ENCODE assay signal across 27 mouse cellular contexts in genomic region chr14:13361184-13361583, GRCm38 (mm10).
DNase-seq lines count a peak whose midpoint lies in the region; ATAC-seq and TF ChIP-seq lines count a peak whose summit lies in the region.
"Had no signal": no experiment of that assay in that cellular context is flagged by ENCODE, and none has a peak within 500 bp of the region (broad histone marks: within the 10 kb centered on the region; RNA-seq: fewer than 3 reads in every experiment).

No protein-coding gene starts in this region.

- no peak for TF ChIP-seq CTCF in lung, postnatal 0 days (IDR thresholded peaks at IDR 0.05)
- no peak for TF ChIP-seq CTCF in gastrocnemius, adult 2 months (IDR thresholded peaks at IDR 0.05)

- peak; percentile 40; the same call in 1 of the 2 replicates for ATAC-seq in lung, postnatal 0 days
- peak; percentile 73 for ATAC-seq in granulocyte monocyte progenitor cell, adult 5-6 weeks (replicated peaks; ENCODE audit: poor library complexity, severe bottlenecking)
- peak; percentile 77 for ATAC-seq in monocyte, adult 5-6 weeks (replicated peaks; ENCODE audit: insufficient number of reproducible peaks, low FRiP score, low TSS enrichment, poor library complexity, severe bottlenecking)
- ATAC-seq: forebrain, embryonic 16.5 days; hindbrain, postnatal 0 days; intestine, embryonic 16.5 days had no signal

- H3K36me3 ChIP-seq in lung, postnatal 0 days (ENCODE audit: insufficient read depth, low read length) = no peaks in the 10 kb centered on the region
- H3K36me3 ChIP-seq: embryonic facial prominence, embryonic 15.5 days; heart, embryonic 12.5 days; kidney, embryonic 15.5 days; lung, embryonic 15.5 days; neural tube, embryonic 12.5 days had no signal

- no peak overlapping the region for H3K9ac ChIP-seq in lung, postnatal 0 days (replicated peaks; ENCODE audit: low read depth)
- H3K9ac ChIP-seq: embryonic facial prominence, embryonic 15.5 days; heart, embryonic 12.5 days; kidney, embryonic 15.5 days; lung, embryonic 15.5 days; neural tube, embryonic 12.5 days had no signal

- H3K4me2 ChIP-seq in lung, postnatal 0 days (replicated peaks; ENCODE audit: low read depth, low read length) = no peak overlapping the region
- H3K4me2 ChIP-seq: embryonic facial prominence, embryonic 15.5 days; heart, embryonic 12.5 days; kidney, embryonic 15.5 days; lung, embryonic 15.5 days; neural tube, embryonic 12.5 days had no signal

- no peaks in the 10 kb centered on the region for H3K9me3 ChIP-seq in lung, postnatal 0 days (ENCODE audit: low read length)
- H3K9me3 ChIP-seq: embryonic facial prominence, embryonic 15.5 days; heart, embryonic 12.5 days; kidney, embryonic 15.5 days; lung, embryonic 15.5 days; megakaryocyte, embryonic 14.5 days; neural tube, embryonic 12.5 days had no signal

- H3K4me3 ChIP-seq in lung, postnatal 0 days (ENCODE audit: low read depth, low read length) = no peak overlapping the region
- H3K4me3 ChIP-seq in gastrocnemius, adult 2 months = no peak overlapping the region
- H3K4me3 ChIP-seq: embryonic facial prominence, embryonic 15.5 days; heart, embryonic 12.5 days; kidney, embryonic 15.5 days; lung, embryonic 15.5 days; megakaryocyte, embryonic 14.5 days; neural tube, embryonic 12.5 days had no signal

- H3K4me1 ChIP-seq in lung, postnatal 0 days (ENCODE audit: insufficient read depth, low read depth, low read length) = no peaks in the 10 kb centered on the region
- H3K4me1 ChIP-seq: embryonic facial prominence, embryonic 15.5 days; heart, embryonic 12.5 days; kidney, embryonic 15.5 days; lung, embryonic 15.5 days; megakaryocyte, embryonic 14.5 days; neural tube, embryonic 12.5 days had no signal

- intact Hi-C loops in gastrocnemius, adult 2 months (cut with DNase I) = no loop called here

- H3K27me3 ChIP-seq in lung, postnatal 0 days (replicated peaks; ENCODE audit: insufficient read depth, low read length) = no peaks in the 10 kb centered on the region
- H3K27me3 ChIP-seq: embryonic facial prominence, embryonic 15.5 days; heart, embryonic 12.5 days; kidney, embryonic 15.5 days; lung, embryonic 15.5 days; megakaryocyte, embryonic 14.5 days; neural tube, embryonic 12.5 days had no signal

- TF ChIP-seq EP300 in lung, postnatal 0 days (IDR thresholded peaks at IDR 0.05) = no peak

- DNase-seq in lung, postnatal 0 days (ENCODE audit: low spot score) = peak; percentile 26
- DNase-seq in lung, postnatal 36 days = no peak
- DNase-seq in Muller cell, postnatal 12 days (ENCODE audit: inconsistent ontology term) = peak; percentile 83
- no peak for DNase-seq in gastrocnemius, adult 2 months
- DNase-seq in thymus, postnatal 4 days = no peak
- no peak for DNase-seq in urinary bladder, adult 18-20 months (ENCODE audit: low spot score in 2 of 2)
- DNase-seq: adrenal gland, postnatal 36 days; cerebellum, adult 2 months; cerebellum, postnatal 25 days; gastrocnemius, postnatal 14 days; heart, postnatal 10 days; kidney, postnatal 36 days; layer of hippocampus, postnatal 36 days; midbrain, embryonic 14.5 days; right cerebral cortex, postnatal 25 days had no signal

- H3K27ac ChIP-seq in lung, postnatal 0 days (ENCODE audit: low read length) = no peak overlapping the region
- H3K27ac ChIP-seq in gastrocnemius, adult 2 months = no peak overlapping the region
- H3K27ac ChIP-seq: embryonic facial prominence, embryonic 15.5 days; hindbrain, postnatal 0 days; kidney, embryonic 15.5 days; lung, embryonic 15.5 days; neural tube, embryonic 12.5 days; stomach, postnatal 0 days had no signal

Comparison
In these comparisons a context has a peak if more than half of its experiments do, and no peak if none do; other contexts are left out.
1. DNase-seq: peak in lung, postnatal 0 days (single experiment) and Muller cell, postnatal 12 days (single experiment); none in lung, postnatal 36 days (single experiment), gastrocnemius, adult 2 months (single experiment), thymus, postnatal 4 days (single experiment) and urinary bladder, adult 18-20 months (0 of 2).
2. Peak in every context shown above with its lines, with median percentiles within 50 percentile points of each other: ATAC-seq.